Mouse (Mus musculus): ENCODE data around the gene Phkb. TPM values are rescaled to one million over a fixed set of nuclear protein-coding genes. Genes with fewer than 3 reads are reported as not detected.

Phkb gene
- polyA plus RNA-seq, 1 experiment from 2014 or later, result 26.0 TPM

- Histone ChIP-seq H3K27me3 (replicated peaks; ENCODE audit: control insufficient read depth, insufficient read depth, low read length) (no peaks in the 10 kb centered on the region), H3K4me2 (ENCODE audit: low read length) (no peak overlapping the region), H3K36me3 (ENCODE audit: control insufficient read depth, insufficient read depth) (no peaks in the 10 kb centered on the region), H3K9ac (replicated peaks; ENCODE audit: low read depth, low read length) (no peak overlapping the region), H3K4me3 (replicated peaks; ENCODE audit: low read length) (no peak overlapping the region), H3K9me3 (ENCODE audit: control insufficient read depth, low read length) (no peaks in the 10 kb centered on the region), H3K27ac (ENCODE audit: low read length) (no peak overlapping the region), H3K4me1 (replicated peaks; ENCODE audit: control insufficient read depth, insufficient read depth, low read length) (peaks cover 6% of the 10 kb centered on the region)
- ATAC-seq, result no peak
- 40% methylated on average over 10 of the region's 10 CpGs for WGBS
Measured at GRCm38 (mm10) chr8:86090666-86091065, 249.9 kb downstream of the Phkb start.

Other genes with a start within 250 kb of the Phkb start
- 77.2 and 87.7 TPM in 2 replicates for gene Neto2, start 140.0 kb upstream of the Phkb start, polyA plus RNA-seq (2015; fragmentation: Nextera tagmentation; extraction: Ambion mirVana)
- 171 and 178 TPM in 2 replicates for gene Itfg1, start within 50 bp of the Phkb start, polyA plus RNA-seq (2015; fragmentation: Nextera tagmentation; extraction: Ambion mirVana)

All from forebrain, embryonic 16.5 days (tissue).